8 mouse cellular contexts compared by ENCODE assay signal in genomic region chr9:63398611-63399462, GRCm38 (mm10). TPM values are rescaled to one million over a fixed set of nuclear protein-coding genes. Genes with fewer than 3 reads are reported as not detected.
DNase-seq lines count a peak whose midpoint lies in the region; ATAC-seq and TF ChIP-seq lines count a peak whose summit lies in the region.

Gene 2300009A05Rik, minus strand, starts transcription at chr9:63399246.

- TF ChIP-seq EP300 in CH12.LX (IDR thresholded peaks at IDR 0.05; ENCODE audit: low read length): no peak
- no peak for TF ChIP-seq EP300 in heart, postnatal 0 days (IDR thresholded peaks at IDR 0.05; ENCODE audit: low read depth)
- TF ChIP-seq EP300 in liver, postnatal 0 days (IDR thresholded peaks at IDR 0.05; ENCODE audit: low read depth): no peak

- DNase-seq in CH12.LX (ENCODE audit: extremely low read depth): peak; percentile 93
- DNase-seq in c-Kit-positive CD71-positive TER-119-negative erythroid progenitor cells, embryonic 14.5 days (ENCODE audit: low read depth): peak; percentile 91
- DNase-seq in heart, postnatal 0 days (ENCODE audit: low spot score): peak; percentile 92
- peak; percentile 78 for DNase-seq in large intestine, adult 2 months (ENCODE audit: low read depth, low spot score)
- DNase-seq in liver, postnatal 0 days: peak; percentile 97
- peak; percentile 97 for DNase-seq in testis, postnatal 10 days (ENCODE audit: low spot score)

- H3K9me3 ChIP-seq in CH12.LX (replicated peaks; ENCODE audit: low read length): no peaks in the 10 kb centered on the region
- no peaks in the 10 kb centered on the region for H3K9me3 ChIP-seq in forebrain, embryonic 12.5 days
- no peaks in the 10 kb centered on the region for H3K9me3 ChIP-seq in heart, postnatal 0 days (replicated peaks; ENCODE audit: control insufficient read depth, low read length)
- no peaks in the 10 kb centered on the region for H3K9me3 ChIP-seq in liver, postnatal 0 days (ENCODE audit: low read length)
- no peaks in the 10 kb centered on the region for H3K9me3 ChIP-seq in neural tube, embryonic 14.5 days (ENCODE audit: control insufficient read depth, low read length)

- peaks cover 2 to 22% of the 10 kb centered on the region in 2 experiments; a peak in 2 of 4 replicates for H3K4me1 ChIP-seq in CH12.LX (ENCODE audit: control insufficient read depth in 1 of 2, insufficient read depth in 2 of 2)
- peaks cover 9% of the 10 kb centered on the region for H3K4me1 ChIP-seq in forebrain, embryonic 12.5 days
- H3K4me1 ChIP-seq in heart, postnatal 0 days (ENCODE audit: control insufficient read depth, insufficient read depth): peaks cover 7% of the 10 kb centered on the region; the same call in 1 of the 2 replicates
- peaks cover 4% of the 10 kb centered on the region for H3K4me1 ChIP-seq in liver, postnatal 0 days (ENCODE audit: insufficient read depth)
- H3K4me1 ChIP-seq in neural tube, embryonic 14.5 days (ENCODE audit: control insufficient read depth, insufficient read depth, low read length): peaks cover 8% of the 10 kb centered on the region; the same call in 1 of the 2 replicates

- peak within 1 kb of the TSS; percentile 53 for H3K9ac ChIP-seq in CH12.LX (ENCODE audit: insufficient read depth, low read depth)
- H3K9ac ChIP-seq in forebrain, embryonic 12.5 days: peak within 1 kb of the TSS; percentile 87
- H3K9ac ChIP-seq in heart, postnatal 0 days (replicated peaks; ENCODE audit: low read depth, low read length): peak within 1 kb of the TSS; percentile 94
- peak within 1 kb of the TSS; percentile 77 for H3K9ac ChIP-seq in liver, postnatal 0 days (replicated peaks)
- peak within 1 kb of the TSS; percentile 93 for H3K9ac ChIP-seq in neural tube, embryonic 14.5 days (replicated peaks; ENCODE audit: low read depth, low read length)

- H3K4me3 ChIP-seq in CH12.LX (replicated peaks in 1 of 3; ENCODE audit: low read depth in 2 of 3, low read length in 2 of 3, poor library complexity in 1 of 3): peak within 1 kb of the TSS; percentile 66 to 90 (median 77)
- H3K4me3 ChIP-seq in forebrain, embryonic 12.5 days (replicated peaks): peak within 1 kb of the TSS; percentile 91
- peak within 1 kb of the TSS; percentile 97 for H3K4me3 ChIP-seq in heart, postnatal 0 days (ENCODE audit: low read depth, low read length)
- H3K4me3 ChIP-seq in liver, postnatal 0 days (ENCODE audit: low read depth, low read length): peak within 1 kb of the TSS; percentile 77
- H3K4me3 ChIP-seq in neural tube, embryonic 14.5 days (ENCODE audit: low read depth, low read length): peak within 1 kb of the TSS; percentile 92

- H3K79me2 ChIP-seq in CH12.LX (replicated peaks; ENCODE audit: control insufficient read depth, extremely low read depth, insufficient read depth, poor library complexity, severe bottlenecking): no peaks in the 10 kb centered on the region; the same call in none of the 2 replicates

- TF ChIP-seq RAD21 in CH12.LX (IDR thresholded peaks at IDR 0.05; ENCODE audit: low read depth, low read length): no peak; the same call in none of the 2 replicates

- peak within 1 kb of the TSS; percentile 17; the same call in 1 of the 2 replicates for H3K4me2 ChIP-seq in CH12.LX (ENCODE audit: insufficient read depth, low read depth, poor library complexity, severe bottlenecking)
- peak within 1 kb of the TSS; percentile 94 for H3K4me2 ChIP-seq in forebrain, embryonic 12.5 days
- peak within 1 kb of the TSS; percentile 98 for H3K4me2 ChIP-seq in heart, postnatal 0 days (ENCODE audit: low read depth, low read length)
- H3K4me2 ChIP-seq in liver, postnatal 0 days (ENCODE audit: low read depth, low read length): peak within 1 kb of the TSS; percentile 98
- H3K4me2 ChIP-seq in neural tube, embryonic 14.5 days (ENCODE audit: low read depth, low read length): peak within 1 kb of the TSS; percentile 83

- H3K27me3 ChIP-seq in CH12.LX (replicated peaks): no peaks in the 10 kb centered on the region
- H3K27me3 ChIP-seq in forebrain, embryonic 12.5 days: no peaks in the 10 kb centered on the region
- H3K27me3 ChIP-seq in heart, postnatal 0 days (ENCODE audit: control insufficient read depth, insufficient read depth, low read length): no peaks in the 10 kb centered on the region
- no peaks in the 10 kb centered on the region for H3K27me3 ChIP-seq in liver, postnatal 0 days (ENCODE audit: insufficient read depth, low read length)
- H3K27me3 ChIP-seq in neural tube, embryonic 14.5 days (ENCODE audit: control insufficient read depth, insufficient read depth, low read length): no peaks in the 10 kb centered on the region

- peak in 1 of 2 experiments; percentile 36; a peak in 2 of 4 replicates for TF ChIP-seq CTCF in CH12.LX (conservative IDR thresholded peaks at IDR 0.05 in 1 of 2, IDR thresholded peaks at IDR 0.05 in 1 of 2; ENCODE audit: low read depth in 2 of 2, low read length in 2 of 2)
- TF ChIP-seq CTCF in heart, postnatal 0 days (IDR thresholded peaks at IDR 0.05; ENCODE audit: low read depth): no peak
- peak; percentile 12 for TF ChIP-seq CTCF in liver, postnatal 0 days (IDR thresholded peaks at IDR 0.05; ENCODE audit: low read depth)

- H3K36me3 ChIP-seq in CH12.LX (replicated peaks in 1 of 2; ENCODE audit: control insufficient read depth in 1 of 2, insufficient read depth in 1 of 2, low read length in 1 of 2): peaks cover 0 to 3% of the 10 kb centered on the region in 2 experiments
- no peaks in the 10 kb centered on the region for H3K36me3 ChIP-seq in forebrain, embryonic 12.5 days (replicated peaks)
- H3K36me3 ChIP-seq in heart, postnatal 0 days (replicated peaks; ENCODE audit: control insufficient read depth, insufficient read depth, low read length): no peaks in the 10 kb centered on the region
- H3K36me3 ChIP-seq in liver, postnatal 0 days (replicated peaks; ENCODE audit: insufficient read depth, low read length): no peaks in the 10 kb centered on the region
- H3K36me3 ChIP-seq in neural tube, embryonic 14.5 days (ENCODE audit: control insufficient read depth, insufficient read depth, low read length): no peaks in the 10 kb centered on the region

- dilution Hi-C loops in CH12.LX (cut with MboI; ENCODE audit: extremely low pct_ligation_motif_present, extremely low pct_unique_long_range_greater_than_20kb, low sequenced_read_pairs): no loop called here

- in situ Hi-C loops in CH12.LX (cut with MboI; ENCODE audit: low pct_ligation_motif_present, low pct_unique_long_range_greater_than_20kb, low sequenced_read_pairs): loop anchor here (25.0 kb wide), 1 partner anchor 587 kb away; the partner anchor contains the start of gene Fem1b

- ATAC-seq in forebrain, embryonic 12.5 days (ENCODE audit: low FRiP score): peak; percentile 96
- ATAC-seq in heart, postnatal 0 days (ENCODE audit: insufficient read depth, low read depth): peak; percentile 99
- ATAC-seq in liver, postnatal 0 days: peak; percentile 99
- ATAC-seq in neural tube, embryonic 14.5 days (ENCODE audit: low read depth): peak; percentile 95

- WGBS in forebrain, embryonic 12.5 days: under 1% methylated on average over 57 of the region's 74 CpGs
- under 1% methylated on average over 74 of the region's 74 CpGs for WGBS in heart, postnatal 0 days
- under 1% methylated on average over 74 of the region's 74 CpGs for WGBS in large intestine, adult 2 months
- under 1% methylated on average over 67 of the region's 74 CpGs for WGBS in liver, postnatal 0 days (ENCODE audit: insufficient replicate concordance)
- under 1% methylated on average over 61 of the region's 74 CpGs for WGBS in neural tube, embryonic 14.5 days

- peak; percentile 85 for TF ChIP-seq POLR2A in CH12.LX (IDR thresholded peaks at IDR 0.05; ENCODE audit: low read depth, low read length)

- H3K27ac ChIP-seq in CH12.LX (ENCODE audit: insufficient read depth, low read depth): peak within 1 kb of the TSS; percentile 56
- peak within 1 kb of the TSS; percentile 85 for H3K27ac ChIP-seq in forebrain, embryonic 12.5 days
- peak within 1 kb of the TSS; percentile 98 for H3K27ac ChIP-seq in heart, postnatal 0 days (ENCODE audit: low read depth)
- H3K27ac ChIP-seq in liver, postnatal 0 days (ENCODE audit: low read depth): peak within 1 kb of the TSS; percentile 92
- H3K27ac ChIP-seq in neural tube, embryonic 14.5 days (ENCODE audit: low read depth, low read length): peak within 1 kb of the TSS; percentile 72

TF ChIP-seq in CH12.LX, 34 proteins besides CTCF, POLR2A, EP300 and RAD21 (continues in another document):
- 0 out of 2 replicates have a peak, but pooled peaks have one; percentile 11 for TF ChIP-seq ZNF384 (IDR thresholded peaks at IDR 0.05; ENCODE audit: low read depth, low read length)
- TF ChIP-seq NRF1 (IDR thresholded peaks at IDR 0.05; ENCODE audit: low read depth, low read length): peak; percentile 96
- TF ChIP-seq MYC (IDR thresholded peaks at IDR 0.05; ENCODE audit: low read depth, low read length): no peak; the same call in 1 of the 2 replicates
- TF ChIP-seq UBTF (IDR thresholded peaks at IDR 0.05; ENCODE audit: low read depth, low read length): peak; percentile 97
- no peak; the same call in 1 of the 2 replicates for TF ChIP-seq SMC3 (IDR thresholded peaks at IDR 0.05; ENCODE audit: low read depth, low read length)
- TF ChIP-seq HCFC1 (IDR thresholded peaks at IDR 0.05; ENCODE audit: low read depth, low read length): peak; percentile 72
- TF ChIP-seq USF1 (IDR thresholded peaks at IDR 0.05; ENCODE audit: low read depth, low read length): no peak
- peak; percentile 92; the same call in 1 of the 2 replicates for TF ChIP-seq MAZ (IDR thresholded peaks at IDR 0.05; ENCODE audit: low read depth, low read length)
- peak; percentile 88 for TF ChIP-seq POLR2AphosphoS2 (IDR thresholded peaks at IDR 0.05; ENCODE audit: low read depth, low read length)
- TF ChIP-seq GABPA (IDR thresholded peaks at IDR 0.05; ENCODE audit: insufficient replicate concordance, low read depth, low read length): no peak
- TF ChIP-seq MAX (IDR thresholded peaks at IDR 0.05; ENCODE audit: low read length): peak; percentile 73; the same call in 1 of the 2 replicates
- peak; percentile 81 for TF ChIP-seq TCF12 (IDR thresholded peaks at IDR 0.05; ENCODE audit: low read depth, low read length)
- TF ChIP-seq MXI1 (IDR thresholded peaks at IDR 0.05; ENCODE audit: low read depth, low read length): peak; percentile 88; the same call in 1 of the 2 replicates
- peak; percentile 66; the same call in 1 of the 2 replicates for TF ChIP-seq SIN3A (IDR thresholded peaks at IDR 0.05; ENCODE audit: low read length)

RNA-seq across cellular contexts. Expression of gene 2300009A05Rik, which starts in this region (rescaled TPM):
- total RNA-seq in CH12.LX (2012; rRNA removed) (12.7 and 13.8 TPM in 2 replicates), CH12.LX (2014; rRNA removed) (18.4 and 20.4 TPM in 2 replicates)
- polyA plus RNA-seq in CH12.LX (2012; ENCODE audit: insufficient read length, low read depth): 9.6 and 13.0 TPM in 2 replicates
- 51.2 and 53.4 TPM in 2 replicates for polyA plus RNA-seq in forebrain, embryonic 12.5 days (2016; fragmentation: Nextera tagmentation; extraction: Ambion mirVana)
- total RNA-seq in heart, postnatal 0 days (2014; rRNA removed; ENCODE audit: low replicate concordance): 96.4 and 157 TPM in 2 replicates
- polyA plus RNA-seq in heart, postnatal 0 days (2015; fragmentation: Nextera tagmentation; extraction: Ambion mirVana): 180 and 201 TPM in 2 replicates
- 22.8 and 29.4 TPM in 2 replicates for polyA plus RNA-seq in large intestine, adult 2 months (2012; rRNA removed)
- 54.2 and 55.3 TPM in 2 replicates for polyA plus RNA-seq in liver, postnatal 0 days (2015; fragmentation: Nextera tagmentation; extraction: Ambion mirVana)
- 75.2 and 88.7 TPM in 2 replicates for polyA plus RNA-seq in neural tube, embryonic 14.5 days (2014; fragmentation: Nextera tagmentation; extraction: Ambion mirVana)

Comparison
In these comparisons a context has a peak if more than half of its experiments do, and no peak if none do; other contexts are left out.
1. Peak in every context shown above with its lines: DNase-seq, ATAC-seq, H3K4me3 ChIP-seq and H3K27ac ChIP-seq.
2. H3K4me2 ChIP-seq: peak in every context shown above with its lines; median percentile 98 in heart, postnatal 0 days; 98 in liver, postnatal 0 days; 94 in forebrain, embryonic 12.5 days; 83 in neural tube, embryonic 14.5 days; 17 in CH12.LX.